Mouse (Mus musculus): ENCODE data around the gene Trpv5. TPM values are rescaled to one million over a fixed set of nuclear protein-coding genes. Genes with fewer than 3 reads are reported as not detected.

Trpv5 gene
- not detected in 2 replicates for polyA plus RNA-seq (2015; fragmentation: Nextera tagmentation; extraction: Ambion mirVana)

GRCm38 (mm10) chr6:41680669-41681068 is at the start of gene Trpv5:
Gene Trpv5, minus strand, starts transcription at chr6:41680769.
- Histone ChIP-seq H3K27ac (ENCODE audit: low read depth, low read length) (no peak within 1 kb of the TSS), H3K36me3 (ENCODE audit: control insufficient read depth, insufficient read depth, low read length) (no peaks in the 10 kb centered on the region), H3K4me1 (ENCODE audit: control insufficient read depth, insufficient read depth, low read depth, low read length) (no peaks in the 10 kb centered on the region), H3K9ac (ENCODE audit: low read depth, low read length) (no peak within 1 kb of the TSS), H3K4me3 (ENCODE audit: low read length) (no peak within 1 kb of the TSS), H3K9me3 (ENCODE audit: control insufficient read depth, low read length) (no peaks in the 10 kb centered on the region), H3K4me2 (ENCODE audit: low read length) (no peak within 1 kb of the TSS), H3K27me3 (replicated peaks; ENCODE audit: control insufficient read depth, insufficient read depth, low read length) (no peaks in the 10 kb centered on the region)
- 76% methylated on average over 1 of the region's 1 CpGs for WGBS
- no peak for ATAC-seq

GRCm38 (mm10) chr6:41727989-41728609 is 47.5 kb upstream of the Trpv5 start:
- ATAC-seq: no peak
- no peaks in the 10 kb centered on the region for H3K9me3 ChIP-seq (ENCODE audit: control insufficient read depth, low read length)
- no peak overlapping the region for H3K9ac ChIP-seq (ENCODE audit: low read depth, low read length)
- no peaks in the 10 kb centered on the region for H3K27me3 ChIP-seq (replicated peaks; ENCODE audit: control insufficient read depth, insufficient read depth, low read length)
- no peak overlapping the region for H3K4me3 ChIP-seq (ENCODE audit: low read length)
- H3K4me1 ChIP-seq (ENCODE audit: control insufficient read depth, insufficient read depth, low read depth, low read length): no peaks in the 10 kb centered on the region
- H3K36me3 ChIP-seq (ENCODE audit: control insufficient read depth, insufficient read depth, low read length): no peaks in the 10 kb centered on the region
- H3K4me2 ChIP-seq (ENCODE audit: low read length): no peak overlapping the region
- H3K27ac ChIP-seq (ENCODE audit: low read depth, low read length): no peak overlapping the region
- 90% methylated on average over 1 of the region's 1 CpGs for WGBS

GRCm38 (mm10) chr6:41721430-41721829 is 40.9 kb upstream of the Trpv5 start:
- no peak for ATAC-seq

GRCm38 (mm10) chr6:41710281-41710680 is 29.7 kb upstream of the Trpv5 start:
- Histone ChIP-seq H3K36me3 (ENCODE audit: control insufficient read depth, insufficient read depth, low read length) (no peaks in the 10 kb centered on the region), H3K4me2 (ENCODE audit: low read length) (no peak overlapping the region), H3K27ac (ENCODE audit: low read depth, low read length) (no peak overlapping the region), H3K27me3 (replicated peaks; ENCODE audit: control insufficient read depth, insufficient read depth, low read length) (no peaks in the 10 kb centered on the region), H3K4me1 (ENCODE audit: control insufficient read depth, insufficient read depth, low read depth, low read length) (no peaks in the 10 kb centered on the region), H3K4me3 (ENCODE audit: low read length) (no peak overlapping the region), H3K9me3 (ENCODE audit: control insufficient read depth, low read length) (no peaks in the 10 kb centered on the region), H3K9ac (ENCODE audit: low read depth, low read length) (no peak overlapping the region)
- no peak for ATAC-seq
- 64% methylated on average over 1 of the region's 1 CpGs for WGBS

More at GRCm38 (mm10) chr6:41721430-41721829, 40.9 kb upstream of the Trpv5 start:
- no peaks in the 10 kb centered on the region for H3K9me3 ChIP-seq (ENCODE audit: control insufficient read depth, low read length)
- no peaks in the 10 kb centered on the region for H3K27me3 ChIP-seq (replicated peaks; ENCODE audit: control insufficient read depth, insufficient read depth, low read length)
- H3K4me2 ChIP-seq (ENCODE audit: low read length): no peak overlapping the region
- no peaks in the 10 kb centered on the region for H3K4me1 ChIP-seq (ENCODE audit: control insufficient read depth, insufficient read depth, low read depth, low read length)
- H3K27ac ChIP-seq (ENCODE audit: low read depth, low read length): no peak overlapping the region
- H3K36me3 ChIP-seq (ENCODE audit: control insufficient read depth, insufficient read depth, low read length): no peaks in the 10 kb centered on the region
- WGBS: 89% methylated on average over 2 of the region's 2 CpGs
- H3K4me3 ChIP-seq (ENCODE audit: low read length): no peak overlapping the region
- no peak overlapping the region for H3K9ac ChIP-seq (ENCODE audit: low read depth, low read length)

GRCm38 (mm10) chr6:41706275-41706674 is 25.7 kb upstream of the Trpv5 start:
- no peaks in the 10 kb centered on the region; the same call in 1 of the 2 replicates for H3K9me3 ChIP-seq (ENCODE audit: control insufficient read depth, low read length)
- 91% methylated on average over 7 of the region's 7 CpGs for WGBS
- no peaks in the 10 kb centered on the region for H3K36me3 ChIP-seq (ENCODE audit: control insufficient read depth, insufficient read depth, low read length)

GRCm38 (mm10) chr6:41704123-41704522 is 23.6 kb upstream of the Trpv5 start, which contains the start of gene Kel:
Gene Kel, minus strand, starts transcription at chr6:41704339.
- Histone ChIP-seq H3K4me2 (ENCODE audit: low read length) (no peak within 1 kb of the TSS), H3K27me3 (replicated peaks; ENCODE audit: control insufficient read depth, insufficient read depth, low read length) (no peaks in the 10 kb centered on the region), H3K27ac (ENCODE audit: low read depth, low read length) (no peak within 1 kb of the TSS), H3K9ac (ENCODE audit: low read depth, low read length) (no peak within 1 kb of the TSS), H3K4me1 (ENCODE audit: control insufficient read depth, insufficient read depth, low read depth, low read length) (no peaks in the 10 kb centered on the region), H3K9me3 (ENCODE audit: control insufficient read depth, low read length) (no peaks in the 10 kb centered on the region; the same call in 1 of the 2 replicates), H3K36me3 (ENCODE audit: control insufficient read depth, insufficient read depth, low read length) (no peaks in the 10 kb centered on the region), H3K4me3 (ENCODE audit: low read length) (no peak within 1 kb of the TSS)
- 38% methylated on average over 1 of the region's 1 CpGs for WGBS
- no peak for ATAC-seq

More at GRCm38 (mm10) chr6:41706275-41706674, 25.7 kb upstream of the Trpv5 start:
- H3K27ac ChIP-seq (ENCODE audit: low read depth, low read length): no peak overlapping the region
- no peak overlapping the region for H3K4me2 ChIP-seq (ENCODE audit: low read length)
- ATAC-seq: no peak
- no peak overlapping the region for H3K4me3 ChIP-seq (ENCODE audit: low read length)
- H3K4me1 ChIP-seq (ENCODE audit: control insufficient read depth, insufficient read depth, low read depth, low read length): no peaks in the 10 kb centered on the region
- H3K27me3 ChIP-seq (replicated peaks; ENCODE audit: control insufficient read depth, insufficient read depth, low read length): no peaks in the 10 kb centered on the region
- no peak overlapping the region for H3K9ac ChIP-seq (ENCODE audit: low read depth, low read length)

- H3K27me3 ChIP-seq (replicated peaks; ENCODE audit: control insufficient read depth, insufficient read depth, low read length): no peaks in the 10 kb centered on the region
- no peak for ATAC-seq
- H3K4me3 ChIP-seq (ENCODE audit: low read length): no peak overlapping the region
- H3K27ac ChIP-seq (ENCODE audit: low read depth, low read length): no peak overlapping the region
- no peaks in the 10 kb centered on the region; the same call in 1 of the 2 replicates for H3K9me3 ChIP-seq (ENCODE audit: control insufficient read depth, low read length)
- no peak overlapping the region for H3K4me2 ChIP-seq (ENCODE audit: low read length)
- H3K4me1 ChIP-seq (ENCODE audit: control insufficient read depth, insufficient read depth, low read depth, low read length): no peaks in the 10 kb centered on the region
- no peaks in the 10 kb centered on the region for H3K36me3 ChIP-seq (ENCODE audit: control insufficient read depth, insufficient read depth, low read length)
- H3K9ac ChIP-seq (ENCODE audit: low read depth, low read length): no peak overlapping the region
- WGBS: 84% methylated on average over 2 of the region's 2 CpGs
Observed at GRCm38 (mm10) chr6:41702928-41703327, 22.4 kb upstream of the Trpv5 start.

GRCm38 (mm10) chr6:41701245-41701644 is 20.7 kb upstream of the Trpv5 start:
- no peak overlapping the region for H3K27ac ChIP-seq (ENCODE audit: low read depth, low read length)
- no peaks in the 10 kb centered on the region for H3K4me1 ChIP-seq (ENCODE audit: control insufficient read depth, insufficient read depth, low read depth, low read length)
- no peaks in the 10 kb centered on the region for H3K36me3 ChIP-seq (ENCODE audit: control insufficient read depth, insufficient read depth, low read length)
- no peak overlapping the region for H3K4me3 ChIP-seq (ENCODE audit: low read length)
- H3K4me2 ChIP-seq (ENCODE audit: low read length): no peak overlapping the region
- H3K27me3 ChIP-seq (replicated peaks; ENCODE audit: control insufficient read depth, insufficient read depth, low read length): no peaks in the 10 kb centered on the region
- H3K9me3 ChIP-seq (ENCODE audit: control insufficient read depth, low read length): no peaks in the 10 kb centered on the region; the same call in 1 of the 2 replicates
- 82% methylated on average over 1 of the region's 1 CpGs for WGBS
- ATAC-seq: no peak
- H3K9ac ChIP-seq (ENCODE audit: low read depth, low read length): no peak overlapping the region

GRCm38 (mm10) chr6:41694407-41694806 is 13.8 kb upstream of the Trpv5 start:
- H3K36me3 ChIP-seq (ENCODE audit: control insufficient read depth, insufficient read depth, low read length): no peaks in the 10 kb centered on the region
- no peak overlapping the region for H3K4me2 ChIP-seq (ENCODE audit: low read length)
- H3K9ac ChIP-seq (ENCODE audit: low read depth, low read length): no peak overlapping the region
- no peaks in the 10 kb centered on the region for H3K9me3 ChIP-seq (ENCODE audit: control insufficient read depth, low read length)
- H3K27ac ChIP-seq (ENCODE audit: low read depth, low read length): no peak overlapping the region
- no peaks in the 10 kb centered on the region for H3K4me1 ChIP-seq (ENCODE audit: control insufficient read depth, insufficient read depth, low read depth, low read length)
- no peak overlapping the region for H3K4me3 ChIP-seq (ENCODE audit: low read length)
- H3K27me3 ChIP-seq (replicated peaks; ENCODE audit: control insufficient read depth, insufficient read depth, low read length): no peaks in the 10 kb centered on the region
- ATAC-seq: no peak
- 89% methylated on average over 1 of the region's 1 CpGs for WGBS

All from hindbrain, embryonic 16.5 days (tissue).